Mouse (Mus musculus) lung, postnatal 0 days (tissue): Measurements from ENCODE around the gene Zmat1. TPM values are rescaled to one million over a fixed set of nuclear protein-coding genes. Genes with fewer than 3 reads are reported as not detected.
A peak's percentile ranks its signal among the peaks of the same experiment; 100 is the strongest.

ENCODE experiments used
- ATAC-seq: fragments of 200-750 bp; cut with Nextera tagmentation; 2 replicates; pipeline ENCODE4 v1.8.0; 2017; ENCODE audit warnings: moderate library complexity
- DNase-seq: peaks from one replicate; pipeline ENCODE4 v3.0.0-alpha.2; 2016; ENCODE audit warnings: low spot score
- H3K27ac ChIP-seq: fragments of 300-500 bp; sonication (generic); 2 replicates; pipeline ENCODE4 v1.5.1; 2014; ENCODE audit warnings: antibody characterized with exemption, mild to moderate bottlenecking, low read length, mixed read lengths
- H3K27me3 ChIP-seq: fragments of 300-500 bp; sonication (generic); replicated peaks from 2 replicates; pipeline ENCODE4 v1.6.1; 2014; ENCODE audit warnings: low read length, mixed read lengths; ENCODE audit not compliant: insufficient read depth
- H3K36me3 ChIP-seq: fragments of 300-500 bp; sonication (generic); 2 replicates; pipeline ENCODE4 v1.6.1; 2014; ENCODE audit warnings: low read length, mixed read lengths; ENCODE audit not compliant: insufficient read depth
- H3K4me1 ChIP-seq: fragments of 300-500 bp; sonication (generic); 2 replicates; pipeline ENCODE4 v1.6.1; 2014; ENCODE audit warnings: antibody characterized with exemption, low read depth, low read length, mixed read lengths; ENCODE audit not compliant: insufficient read depth
- H3K4me2 ChIP-seq: fragments of 300-500 bp; sonication (generic); replicated peaks from 2 replicates; pipeline ENCODE4 v1.6.1; 2014; ENCODE audit warnings: low read depth, mild to moderate bottlenecking, low read length, moderate library complexity, mixed read lengths
- H3K4me3 ChIP-seq: fragments of 300-500 bp; sonication (generic); 2 replicates; pipeline ENCODE4 v1.5.1; 2014; ENCODE audit warnings: low read depth, low read length
- H3K9ac ChIP-seq: fragments of 300-500 bp; sonication (generic); replicated peaks from 2 replicates; pipeline ENCODE4 v1.6.1; 2014; ENCODE audit warnings: low read depth, mild to moderate bottlenecking
- H3K9me3 ChIP-seq: fragments of 300-500 bp; sonication (generic); 2 replicates; pipeline ENCODE4 v1.6.1; 2016; ENCODE audit warnings: low read length, mixed read lengths
- CTCF ChIP-seq: IDR thresholded peaks from 2 replicates; pipeline ENCODE4 v1.5.1; 2016; ENCODE audit warnings: antibody characterized with exemption, mild to moderate bottlenecking
- EP300 ChIP-seq: IDR thresholded peaks from 2 replicates; pipeline ENCODE4 v1.6.1; 2016; ENCODE audit warnings: antibody characterized with exemption, mild to moderate bottlenecking, control low read depth
- WGBS: fragments of 180-500 bp; shearing (Covaris S2); extraction: QIAGEN DNeasy Blood & Tissue Kit; methylation state at CpG from one replicate; pipeline ENCODE4 v1.1.7; 2014; 5-methylcytosine and 5-hydroxymethylcytosine counted together
- polyA plus RNA-seq: library from polyadenylated mRNA; unstranded; fragments of >200 nt; fragmentation: Nextera tagmentation; extraction: Ambion mirVana; gene quantifications from 2 replicates; pipeline ENCODE4 v1.2.1, GENCODE M21; 2015

Zmat1 gene
- polyA plus RNA-seq, 1 experiment from 2014 or later = 3.9 TPM

DNA sequence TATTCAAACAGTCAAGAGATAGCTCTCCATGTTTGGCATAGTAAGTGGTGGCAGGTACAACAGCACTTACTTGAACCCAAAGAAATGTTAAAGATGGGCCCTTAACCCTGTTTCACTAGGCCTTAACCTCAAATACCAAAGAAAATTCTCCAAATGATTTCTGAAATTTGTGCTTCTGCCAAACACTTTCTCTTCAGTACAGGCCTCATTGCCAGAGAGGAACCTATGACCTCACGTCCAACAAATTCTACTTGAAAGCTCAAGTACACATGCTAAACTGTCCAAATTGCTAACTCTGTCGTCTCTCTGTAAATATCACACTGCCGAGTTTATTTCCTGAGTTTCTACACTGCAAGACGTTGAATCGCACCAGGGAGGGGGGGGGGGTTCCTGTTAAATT, 988 bp downstream of the Zmat1 start:
- peak overlapping the region; percentile 96 for H3K27ac ChIP-seq

GRCm38 (mm10) chrX:134964546-134964945, 44.5 kb downstream of the Zmat1 start, which contains the start of gene Nxf2:
Nxf2 (minus strand) TSS chrX:134964754.
- Histone ChIP-seq H3K27ac (no peak within 1 kb of the TSS), H3K27me3 (no peaks in the 10 kb centered on the region), H3K9ac (no peak within 1 kb of the TSS), H3K4me1 (no peaks in the 10 kb centered on the region), H3K4me2 (peak within 1 kb of the TSS; percentile 46; the same call in 1 of the 2 replicates), H3K9me3 (no peaks in the 10 kb centered on the region), H3K4me3 (peak within 1 kb of the TSS; percentile 17; the same call in 1 of the 2 replicates), H3K36me3 (no peaks in the 10 kb centered on the region)
- no peak for DNase-seq
- no peak for ATAC-seq
- no peak for TF ChIP-seq EP300
- no peak for TF ChIP-seq CTCF
- 92% methylated on average over 19 of the region's 19 CpGs for WGBS

More for the DNA sequence above, 988 bp downstream of the Zmat1 start:
- no peak overlapping the region for H3K9ac ChIP-seq
- no peaks in the 10 kb centered on the region for H3K9me3 ChIP-seq
- WGBS = 31% methylated on average over 5 of the region's 5 CpGs
- H3K27me3 ChIP-seq = no peaks in the 10 kb centered on the region
- peak overlapping the region; percentile 40 for H3K4me2 ChIP-seq
- no peaks in the 10 kb centered on the region for H3K36me3 ChIP-seq
- H3K4me3 ChIP-seq = peak overlapping the region; percentile 62
- TF ChIP-seq CTCF (no peak), EP300 (peak; percentile 53; the same call in 1 of the 2 replicates)
- H3K4me1 ChIP-seq = no peaks in the 10 kb centered on the region
- DNase-seq = peak; percentile 66
- peak; percentile 63 for ATAC-seq

DNA sequence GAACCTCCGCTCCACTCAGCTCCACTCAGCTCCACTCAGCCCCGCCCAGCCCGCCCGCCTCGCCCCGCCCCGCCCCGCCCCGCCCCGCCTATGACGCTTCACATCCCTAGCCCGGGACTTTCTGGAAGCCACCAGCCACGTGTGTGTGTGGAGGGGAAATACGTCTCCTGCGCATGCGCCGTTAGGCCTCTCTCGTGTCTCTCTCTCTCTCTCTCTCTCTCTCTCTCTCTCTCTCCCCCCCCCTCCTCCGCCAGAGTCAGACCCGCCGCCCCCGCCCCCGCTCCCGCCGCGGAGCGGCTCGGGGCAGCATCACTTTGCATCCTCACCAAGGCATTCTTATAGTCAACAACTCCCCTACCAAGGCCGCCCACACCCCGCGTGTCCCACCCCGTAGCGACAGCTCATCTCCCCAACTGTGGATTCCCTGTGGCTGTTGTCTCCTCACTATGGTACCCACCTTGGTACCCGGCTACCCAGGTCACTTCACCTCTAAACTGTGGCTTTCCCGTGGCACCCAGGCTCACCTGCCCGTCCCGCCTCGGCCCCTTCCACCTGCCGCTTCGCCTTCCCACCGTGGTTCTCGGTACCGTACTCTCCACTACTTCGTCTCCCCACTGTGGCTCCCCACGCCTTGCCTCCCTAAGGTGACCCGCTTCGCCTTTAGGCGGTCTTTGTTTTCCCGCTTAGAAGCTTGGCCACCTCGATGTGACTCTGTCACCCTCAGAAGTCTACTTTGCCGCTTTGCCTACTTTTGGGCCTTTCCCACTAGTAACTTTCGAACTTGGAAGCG, 45.5 kb downstream of the Zmat1 start:
- Histone ChIP-seq H3K36me3 (no peaks in the 10 kb centered on the region), H3K9ac (no peak overlapping the region)
- 52% methylated on average over 35 of the region's 53 CpGs for WGBS

DNA sequence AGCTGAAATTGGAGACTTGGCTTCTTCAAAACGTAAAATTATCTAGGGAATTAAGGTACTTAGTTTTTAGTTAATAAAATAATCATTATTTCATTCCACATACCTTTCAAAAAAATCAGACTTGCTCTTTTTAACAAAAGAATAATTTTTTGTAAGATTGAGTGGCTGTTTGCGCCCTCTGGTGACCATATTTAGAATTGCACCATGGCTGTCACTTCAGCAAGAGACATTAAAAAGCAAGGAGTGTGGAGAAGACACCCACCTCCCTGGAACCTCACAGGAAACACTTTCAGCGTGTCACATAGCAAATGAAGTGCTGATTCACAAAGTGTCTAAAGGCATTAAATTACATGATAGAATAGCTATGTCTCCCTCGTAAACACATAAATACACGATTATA, 78.6 kb downstream of the Zmat1 start:
- DNase-seq (peak; percentile 8), ATAC-seq (no peak)
- no peak overlapping the region for H3K27ac ChIP-seq
- WGBS = 29% methylated on average over 5 of the region's 5 CpGs
- H3K36me3 ChIP-seq = no peaks in the 10 kb centered on the region
- no peaks in the 10 kb centered on the region for H3K4me1 ChIP-seq
- H3K9ac ChIP-seq = no peak overlapping the region
- TF ChIP-seq CTCF = peak; percentile 69
- no peak for TF ChIP-seq EP300
- H3K27me3 ChIP-seq = no peaks in the 10 kb centered on the region
- H3K9me3 ChIP-seq = no peaks in the 10 kb centered on the region
- no peak overlapping the region for H3K4me2 ChIP-seq
- no peak overlapping the region for H3K4me3 ChIP-seq

More for the DNA sequence above, 45.5 kb downstream of the Zmat1 start:
- TF ChIP-seq CTCF = no peak
- no peak for TF ChIP-seq EP300
- no peaks in the 10 kb centered on the region for H3K9me3 ChIP-seq
- DNase-seq = peak; percentile 80
- H3K27ac ChIP-seq = no peak overlapping the region
- no peaks in the 10 kb centered on the region for H3K27me3 ChIP-seq
- ATAC-seq = peak; percentile 94
- H3K4me2 ChIP-seq = peak overlapping the region; percentile 46
- no peaks in the 10 kb centered on the region for H3K4me1 ChIP-seq
- H3K4me3 ChIP-seq = peak overlapping the region; percentile 17; the same call in 1 of the 2 replicates

DNA sequence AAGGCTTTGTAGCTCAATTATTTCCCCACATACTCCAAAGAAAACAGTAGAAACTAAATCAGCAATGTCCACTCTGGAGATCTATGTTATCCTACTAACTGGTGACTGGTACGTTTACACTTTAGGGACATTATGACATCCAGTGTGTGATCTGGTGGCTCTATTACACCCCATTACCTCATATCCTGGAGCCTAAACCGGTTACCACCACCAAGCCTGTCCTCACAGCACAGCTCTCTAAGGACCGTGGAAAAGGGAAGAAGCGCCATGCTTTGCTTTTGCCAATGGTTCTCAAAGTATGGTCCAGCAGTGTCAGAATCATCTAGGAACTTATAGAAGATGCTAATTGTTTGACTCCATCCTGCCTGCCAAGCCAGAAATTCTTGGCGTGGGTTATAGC, 79.1 kb downstream of the Zmat1 start:
- no peak overlapping the region for H3K4me3 ChIP-seq
- H3K4me1 ChIP-seq = no peaks in the 10 kb centered on the region
- TF ChIP-seq EP300 (no peak), CTCF (no peak)
- no peak overlapping the region for H3K9ac ChIP-seq
- no peaks in the 10 kb centered on the region for H3K27me3 ChIP-seq
- ATAC-seq (no peak), DNase-seq (no peak)
- 60% methylated on average over 5 of the region's 5 CpGs for WGBS
- H3K27ac ChIP-seq = no peak overlapping the region
- no peaks in the 10 kb centered on the region for H3K9me3 ChIP-seq
- H3K4me2 ChIP-seq = no peak overlapping the region
- no peaks in the 10 kb centered on the region for H3K36me3 ChIP-seq

GRCm38 (mm10) chrX:134925058-134925457, 84.0 kb downstream of the Zmat1 start:
- TF ChIP-seq EP300 (no peak), CTCF (peak; percentile 68)
- Histone ChIP-seq H3K36me3 (no peaks in the 10 kb centered on the region), H3K4me2 (no peak overlapping the region), H3K4me1 (no peaks in the 10 kb centered on the region), H3K9ac (no peak overlapping the region), H3K9me3 (no peaks in the 10 kb centered on the region), H3K4me3 (no peak overlapping the region), H3K27me3 (no peaks in the 10 kb centered on the region), H3K27ac (no peak overlapping the region)
- peak; percentile 25 for DNase-seq
- ATAC-seq = no peak
